Mouse (Mus musculus) lung, postnatal 0 days (tissue): ENCODE measurements around the gene Syngr2.

Experiments used
- CTCF ChIP-seq: IDR thresholded peaks from 2 replicates; pipeline ENCODE4 v1.5.1; 2016; ENCODE audit warnings: antibody characterized with exemption, mild to moderate bottlenecking
- EP300 ChIP-seq: IDR thresholded peaks from 2 replicates; pipeline ENCODE4 v1.6.1; 2016; ENCODE audit warnings: antibody characterized with exemption, mild to moderate bottlenecking, control low read depth

DNA sequence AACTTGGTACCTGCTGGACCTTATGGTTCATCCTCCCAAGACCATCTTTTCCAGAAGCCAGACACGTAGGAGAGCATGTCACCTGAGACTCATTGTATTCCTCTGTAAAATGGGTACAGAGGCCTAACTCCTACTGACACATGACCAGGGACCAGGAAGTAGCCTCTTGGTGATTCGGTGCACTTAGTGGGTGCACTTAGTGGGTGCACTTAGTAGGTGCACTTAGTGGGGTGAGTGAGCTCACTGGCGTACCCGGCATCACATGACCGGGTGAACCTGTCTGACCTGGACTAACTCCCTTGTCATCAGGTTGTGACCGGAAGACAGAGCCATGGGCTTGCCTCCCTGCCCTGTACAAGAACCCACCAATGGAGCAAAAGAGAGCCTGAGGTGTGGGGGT, 2.7 kb upstream of the Syngr2 start:
- TF ChIP-seq CTCF = no peak
- no peak for TF ChIP-seq EP300
